Mouse (Mus musculus) kidney, adult 8-10 months (tissue): ENCODE measurements around the gene Calm3.

Source experiments
- DNase-seq, 2 experiments: peaks; one replicate each; pipeline ENCODE4 v3.0.0; 2022

Calm3 gene

DNA sequence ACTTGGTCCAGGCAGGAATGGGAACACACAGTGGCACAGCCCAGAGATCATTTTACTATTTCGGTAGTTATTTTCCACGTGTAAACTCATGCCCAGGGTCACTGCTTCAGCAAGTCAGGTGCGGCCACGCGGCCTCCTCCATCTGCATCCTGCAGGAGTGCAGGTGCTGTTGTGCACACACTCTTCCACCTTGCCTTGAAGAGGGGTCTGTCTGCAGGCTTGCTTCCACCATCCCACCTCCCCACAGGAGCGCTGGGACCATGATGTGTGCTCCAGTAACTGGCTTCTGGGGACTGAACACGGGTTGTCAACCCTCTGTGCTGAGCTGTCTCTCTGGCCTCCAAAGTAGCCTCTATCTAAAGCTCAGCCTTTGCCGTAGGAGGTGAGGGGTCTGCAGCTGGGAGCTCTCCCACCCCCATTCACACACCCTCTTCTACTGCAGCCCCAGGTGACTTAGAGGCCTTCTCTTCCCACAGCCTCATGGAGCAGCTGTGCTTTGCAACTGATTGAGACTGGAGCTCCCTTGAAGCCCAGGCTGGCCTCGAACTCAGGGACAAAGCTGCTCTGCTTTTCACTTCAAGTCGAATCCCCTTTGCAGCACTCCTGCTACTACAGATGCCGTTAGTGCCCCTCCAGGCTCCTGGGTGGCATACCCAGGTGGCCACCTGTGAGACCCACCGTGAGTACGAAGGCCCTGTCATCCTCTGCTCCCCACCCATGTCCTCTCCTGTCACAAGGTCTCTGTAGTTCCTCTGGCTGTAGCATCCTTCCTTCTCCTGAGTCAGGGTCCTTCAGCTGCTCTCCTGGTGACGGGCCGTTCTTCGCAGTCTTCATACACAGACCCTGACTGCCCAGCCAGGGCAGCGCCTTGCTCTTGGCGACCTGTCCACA is 9.2 kb downstream of the Calm3 start:
- no peak for DNase-seq

DNA sequence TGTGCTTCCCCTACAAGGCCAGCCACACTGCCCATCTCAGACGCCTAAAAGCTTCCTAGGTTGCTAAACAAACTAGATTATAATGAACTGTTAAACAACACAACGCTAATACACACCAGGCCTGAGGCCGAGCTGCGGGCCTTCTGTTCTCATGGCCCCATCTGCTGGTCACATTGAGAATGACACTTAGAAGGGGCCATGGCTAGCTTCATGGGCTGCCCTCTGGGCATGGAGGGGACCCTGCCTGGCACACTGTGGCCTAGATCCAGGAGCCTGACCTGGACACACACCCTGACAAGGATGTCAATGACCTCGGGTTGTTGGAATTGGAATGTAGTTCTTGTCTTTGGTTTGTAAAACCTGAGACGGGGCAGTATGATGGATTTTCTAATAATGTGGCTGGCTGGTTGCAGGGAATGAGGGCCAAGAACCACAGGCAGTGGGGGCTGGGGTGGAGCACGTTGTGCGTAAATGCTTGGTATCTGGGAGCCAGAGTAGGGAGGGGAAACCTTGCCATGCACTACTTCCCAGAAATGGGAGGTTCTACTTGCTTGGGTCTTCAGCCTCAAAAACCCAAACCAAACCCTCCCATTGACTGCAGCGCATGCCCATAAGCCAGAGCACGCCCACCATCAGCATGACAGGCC is 10.0 kb downstream of the Calm3 start:
- peak in 1 of 2 experiments; percentile 76 for DNase-seq

DNA sequence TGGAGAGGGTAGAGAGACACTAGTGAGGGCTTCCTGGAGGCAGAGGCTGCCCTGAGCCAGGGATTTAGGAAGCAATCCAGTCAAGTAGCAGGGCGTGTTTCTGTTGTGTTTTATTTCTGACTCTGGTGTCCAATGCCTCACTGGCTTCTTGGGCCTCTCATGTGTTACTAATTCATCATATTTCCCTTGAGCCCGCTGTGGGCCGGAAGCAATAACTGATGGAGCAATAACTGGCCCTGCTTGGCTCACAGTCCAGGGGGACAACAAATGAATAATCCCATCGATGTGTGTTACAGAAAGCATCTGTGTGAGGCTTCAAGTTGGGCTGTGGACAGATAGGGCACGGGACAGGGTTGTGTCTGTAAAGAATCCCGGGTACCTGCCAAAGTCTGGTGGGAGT is 11.6 kb downstream of the Calm3 start:
- no peak for DNase-seq

DNA sequence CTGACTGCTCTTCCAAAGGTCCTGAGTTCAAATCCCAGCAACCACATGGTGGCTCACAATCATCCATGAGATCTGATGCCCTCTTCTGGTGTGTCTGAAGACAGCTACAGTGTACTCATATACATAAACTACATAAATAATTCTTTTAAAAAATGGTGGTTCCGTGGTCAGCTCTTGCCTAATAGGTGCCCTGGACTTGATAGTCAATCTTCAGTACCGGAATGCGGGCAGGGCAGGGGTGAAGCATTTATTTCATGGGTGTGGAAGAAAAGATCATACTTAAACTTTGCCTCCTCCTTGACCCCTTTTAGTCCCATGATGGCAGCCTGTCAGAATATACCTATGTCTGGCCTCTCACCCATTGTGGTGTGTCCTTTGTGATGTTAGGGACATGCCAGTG is 12.0 kb downstream of the Calm3 start:
- DNase-seq: no peak

DNA sequence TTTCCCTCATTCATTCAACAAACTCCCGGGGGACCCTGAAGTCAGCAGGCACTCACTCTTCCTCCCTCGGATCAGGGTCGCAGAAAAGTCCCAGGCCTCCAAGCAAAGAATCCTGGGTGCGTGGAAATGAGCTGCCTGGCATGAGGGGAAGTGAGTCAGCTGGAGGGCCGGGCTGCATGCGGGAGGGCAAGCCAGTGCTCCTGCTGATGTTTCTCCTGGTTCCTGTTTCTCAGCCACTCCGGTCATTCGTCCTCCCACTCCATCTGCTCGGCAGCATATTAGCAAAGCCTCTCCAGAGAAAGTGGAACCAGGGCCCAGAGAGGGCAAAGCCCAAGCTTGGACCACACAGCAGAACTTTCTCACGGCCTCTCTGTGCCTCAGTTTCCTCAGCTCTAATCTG is 14.0 kb downstream of the Calm3 start:
- no peak for DNase-seq

DNA sequence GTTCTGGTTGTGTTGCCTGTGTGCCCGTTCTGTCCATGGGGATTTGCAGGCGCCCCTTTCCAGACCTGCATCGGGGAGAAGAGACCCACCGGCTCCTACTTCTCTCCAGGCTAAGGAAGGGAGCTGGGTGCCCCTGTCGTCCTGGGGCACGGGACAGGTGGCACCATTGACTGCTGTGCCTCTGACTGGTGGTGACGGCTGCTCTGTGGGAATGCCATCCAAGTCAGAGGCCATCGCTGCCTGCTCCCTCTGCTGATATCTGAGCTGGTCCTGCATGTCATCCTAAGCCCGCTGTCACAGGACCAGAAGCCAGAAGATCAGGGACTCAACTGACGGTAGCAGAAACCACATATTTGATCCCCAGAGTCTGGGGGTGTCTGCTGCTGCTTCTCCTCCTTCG is 15.1 kb downstream of the Calm3 start:
- DNase-seq: no peak

DNA sequence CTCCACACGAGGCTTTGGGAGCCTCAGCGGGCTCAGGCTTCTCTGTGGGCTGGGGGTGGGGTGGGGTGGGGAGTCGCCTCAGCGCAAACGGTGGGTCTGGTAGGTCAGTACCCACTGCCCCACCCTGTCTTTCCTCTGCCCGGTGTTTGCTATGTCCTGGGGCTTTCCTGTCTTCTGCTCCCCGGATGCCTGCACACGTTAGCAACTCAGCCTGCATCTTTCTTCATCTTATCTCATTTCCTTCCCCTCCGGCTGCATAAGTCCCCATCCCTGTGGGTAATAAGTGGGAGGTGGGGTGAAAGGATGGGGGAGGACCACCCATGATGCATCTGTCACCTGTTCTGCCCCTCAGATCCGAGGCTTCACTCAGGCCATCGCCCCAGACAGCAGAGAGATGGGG is 15.5 kb downstream of the Calm3 start:
- no peak for DNase-seq

DNA sequence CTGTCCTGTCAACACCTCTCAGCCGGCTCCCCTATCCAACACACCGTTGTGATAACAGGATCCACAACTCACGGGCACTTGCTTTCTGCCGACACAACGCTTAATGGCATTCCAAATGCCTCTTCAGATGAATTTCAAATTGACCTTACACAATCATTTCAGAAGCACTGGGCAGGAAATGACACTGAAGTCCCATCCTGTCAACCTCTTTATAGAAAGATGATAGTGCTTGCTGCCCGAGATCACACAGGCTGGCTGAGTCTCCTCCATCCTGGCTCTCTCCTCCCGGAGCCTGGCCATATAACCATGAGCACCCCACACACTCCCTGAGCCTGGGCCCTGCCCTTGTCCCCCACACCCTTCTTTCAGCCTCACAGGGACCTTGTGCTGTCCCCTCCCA is 16.1 kb downstream of the Calm3 start:
- no peak for DNase-seq

DNA sequence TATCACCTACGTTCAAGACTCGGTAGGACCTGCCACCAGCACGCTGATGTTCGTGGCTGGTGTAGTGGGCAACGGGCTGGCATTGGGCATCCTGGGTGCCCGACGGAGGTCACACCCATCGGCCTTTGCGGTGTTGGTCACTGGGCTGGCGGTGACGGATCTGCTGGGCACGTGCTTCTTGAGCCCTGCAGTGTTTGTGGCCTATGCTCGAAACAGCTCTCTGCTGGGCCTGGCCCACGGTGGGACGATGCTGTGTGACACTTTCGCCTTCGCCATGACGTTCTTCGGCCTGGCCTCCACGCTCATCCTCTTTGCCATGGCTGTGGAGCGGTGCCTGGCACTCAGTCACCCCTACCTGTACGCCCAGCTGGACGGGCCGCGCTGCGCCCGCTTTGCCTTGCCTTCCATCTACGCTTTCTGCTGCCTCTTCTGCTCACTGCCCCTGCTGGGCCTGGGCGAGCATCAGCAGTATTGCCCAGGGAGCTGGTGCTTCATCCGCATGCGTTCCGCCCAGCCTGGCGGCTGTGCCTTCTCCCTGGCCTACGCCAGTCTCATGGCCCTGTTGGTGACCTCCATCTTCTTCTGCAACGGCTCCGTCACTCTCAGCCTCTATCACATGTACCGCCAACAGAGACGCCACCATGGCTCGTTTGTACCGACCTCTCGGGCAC is 16.9 kb downstream of the Calm3 start:
- DNase-seq: no peak

DNA sequence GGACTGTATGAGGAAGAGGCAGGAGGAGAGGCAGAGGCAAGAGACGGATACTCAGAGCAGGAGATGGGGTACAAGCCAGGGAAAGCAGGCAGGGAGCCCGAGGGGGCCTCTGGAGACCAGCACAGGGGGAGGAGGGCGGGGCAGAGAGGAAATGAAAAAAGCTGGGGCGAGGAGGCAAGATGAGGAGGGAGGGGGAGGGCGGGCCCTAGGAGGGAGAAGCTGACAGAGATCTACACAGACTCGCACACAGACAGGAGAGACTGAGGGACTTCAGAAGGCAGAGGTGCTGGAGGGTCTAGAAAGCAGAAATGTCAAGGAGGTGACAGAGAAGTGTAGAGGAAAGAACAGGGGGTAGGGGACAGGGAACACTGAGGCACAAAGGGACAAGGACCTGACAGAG is 17.6 kb downstream of the Calm3 start, which contains the start of gene Ptgir:
Gene Ptgir, plus strand, starts transcription at position 210 of the 400 bp plus-strand sequence.
- no peak for DNase-seq

DNA sequence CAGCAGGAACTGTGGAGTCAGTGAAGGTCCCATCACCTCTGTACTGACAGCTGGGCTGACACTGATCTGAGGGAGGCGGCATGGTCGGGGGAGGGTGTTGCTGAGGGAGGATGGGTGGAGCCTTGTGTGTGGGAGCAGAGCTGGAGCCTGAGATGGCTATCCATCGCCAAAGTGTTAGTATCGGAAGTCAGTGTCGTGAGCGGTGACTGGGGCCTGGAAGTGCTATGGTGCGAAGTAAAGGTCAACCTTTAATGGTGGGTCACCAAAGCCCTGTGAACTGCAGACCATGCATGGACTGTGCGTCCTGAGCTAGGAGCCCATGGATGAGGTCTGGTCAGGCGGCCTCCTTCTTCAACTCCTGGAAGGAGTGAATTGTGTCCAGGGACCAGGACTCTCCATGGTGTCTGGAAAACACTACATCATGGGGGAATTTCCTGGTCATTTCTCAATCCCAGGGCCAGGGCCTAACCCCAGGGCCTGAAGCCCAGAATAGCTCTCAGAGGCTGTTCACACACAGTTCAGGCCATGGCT is 18.4 kb downstream of the Calm3 start:
- DNase-seq: no peak

DNA sequence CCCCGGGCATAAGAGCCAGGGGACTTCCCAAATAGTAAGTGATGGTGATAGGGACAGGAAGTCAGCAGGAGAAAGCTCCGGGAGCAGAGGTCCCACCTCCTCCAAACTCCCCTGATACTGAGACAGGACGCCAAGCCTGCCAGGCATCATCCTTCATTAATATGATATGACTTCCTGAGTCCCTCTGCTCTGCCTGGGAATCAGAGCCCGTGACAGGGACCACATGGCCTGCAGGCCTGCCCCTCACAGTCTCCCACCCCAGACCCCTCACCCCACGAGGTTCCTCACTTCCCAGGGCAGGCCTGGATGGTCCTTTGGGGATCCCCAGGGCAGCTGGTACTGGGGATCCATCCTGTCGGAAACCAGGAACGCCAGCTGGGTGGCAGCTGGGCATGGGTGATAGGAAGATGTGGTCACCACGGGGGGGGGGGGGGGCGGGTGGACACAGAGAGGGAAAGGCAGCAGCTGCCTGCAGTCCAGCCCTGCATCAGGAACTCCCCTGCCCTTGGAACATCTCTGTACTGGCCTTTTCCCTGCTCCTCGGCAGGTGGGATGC is 19.7 kb downstream of the Calm3 start:
- DNase-seq: no peak

DNA sequence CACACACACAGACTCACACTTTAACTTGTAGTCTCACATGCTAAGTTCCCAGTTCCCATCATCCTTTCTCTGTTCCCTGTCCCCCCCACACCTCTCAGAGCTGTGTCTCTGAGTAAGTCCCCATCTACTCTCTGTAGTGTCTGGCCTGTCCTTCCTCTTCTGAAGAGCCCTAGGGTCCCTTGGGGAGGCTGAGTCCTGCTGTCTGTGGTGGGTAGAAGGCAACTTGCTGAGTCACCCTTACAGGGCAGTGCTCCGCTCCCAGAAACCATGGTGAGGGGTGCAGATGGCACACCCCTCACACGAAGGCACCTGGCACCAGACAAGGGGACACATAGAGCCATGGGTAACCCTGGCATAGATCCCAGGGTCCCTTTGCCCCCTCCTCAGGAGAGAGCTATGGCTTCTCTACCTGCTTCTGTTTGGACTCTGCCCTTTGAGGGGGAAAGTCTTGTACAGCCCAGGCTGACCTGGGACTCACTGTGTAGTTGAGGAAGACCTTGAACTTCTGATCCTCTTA is 20.4 kb downstream of the Calm3 start:
- DNase-seq: no peak

DNA sequence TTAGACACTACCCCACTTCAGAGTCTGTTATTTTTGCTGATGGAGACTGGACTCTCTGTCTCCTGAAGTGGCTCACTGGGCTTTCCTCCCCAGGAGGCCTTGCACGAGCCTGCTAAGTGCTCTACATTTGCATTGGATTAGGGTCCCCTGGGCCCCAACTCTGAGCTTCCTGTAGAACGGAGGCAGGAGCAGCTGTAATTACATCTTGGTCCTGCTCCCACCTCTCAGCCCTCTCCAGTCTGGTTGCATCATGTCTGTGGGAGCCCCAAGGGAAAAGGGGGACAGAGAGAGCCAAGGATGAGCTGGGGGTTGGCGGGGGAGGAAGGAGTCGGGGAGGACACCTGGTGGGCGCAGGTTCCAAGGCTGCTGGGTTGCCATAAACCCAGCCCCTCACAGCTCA is 23.4 kb downstream of the Calm3 start:
- no peak for DNase-seq

DNA sequence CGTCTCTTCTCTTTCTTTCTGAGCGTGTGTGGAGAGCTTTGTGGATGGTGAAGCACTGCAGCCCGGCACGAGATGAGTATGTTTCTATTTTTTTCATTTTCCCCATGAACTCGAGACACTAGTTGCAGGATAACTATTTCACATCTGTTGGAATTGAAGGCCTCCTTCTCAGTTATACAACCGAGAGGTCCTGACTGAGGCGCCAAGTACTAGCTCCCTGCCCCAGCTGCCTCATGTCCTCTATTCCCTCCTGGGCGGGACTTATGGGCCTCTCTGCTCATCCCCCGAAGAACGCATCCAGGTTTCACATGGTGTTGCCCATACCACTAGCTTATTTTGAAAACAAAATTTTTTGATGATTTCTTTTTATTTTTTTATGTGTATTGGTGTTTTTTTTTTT is 28.4 kb downstream of the Calm3 start:
- no peak for DNase-seq

DNA sequence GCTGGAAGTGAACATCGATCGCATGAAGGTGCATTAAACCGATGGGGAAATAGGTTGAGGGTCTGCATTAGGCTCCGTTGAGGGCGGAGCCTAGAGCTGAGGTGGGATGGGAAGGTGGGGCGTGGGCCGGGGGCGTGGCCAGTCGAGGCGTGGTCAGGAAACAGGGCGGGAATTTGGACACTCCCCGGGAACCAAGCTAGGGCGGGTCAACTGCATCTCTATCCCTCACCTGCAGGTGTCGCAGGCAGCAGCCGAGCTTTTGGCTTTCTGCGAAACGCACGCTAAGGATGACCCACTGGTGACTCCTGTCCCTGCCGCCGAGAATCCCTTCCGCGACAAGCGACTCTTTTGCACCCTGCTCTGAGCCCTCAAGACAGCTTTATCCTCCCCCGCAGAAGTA is 28.9 kb downstream of the Calm3 start:
- DNase-seq: peak; percentile 56 to 75

DNA sequence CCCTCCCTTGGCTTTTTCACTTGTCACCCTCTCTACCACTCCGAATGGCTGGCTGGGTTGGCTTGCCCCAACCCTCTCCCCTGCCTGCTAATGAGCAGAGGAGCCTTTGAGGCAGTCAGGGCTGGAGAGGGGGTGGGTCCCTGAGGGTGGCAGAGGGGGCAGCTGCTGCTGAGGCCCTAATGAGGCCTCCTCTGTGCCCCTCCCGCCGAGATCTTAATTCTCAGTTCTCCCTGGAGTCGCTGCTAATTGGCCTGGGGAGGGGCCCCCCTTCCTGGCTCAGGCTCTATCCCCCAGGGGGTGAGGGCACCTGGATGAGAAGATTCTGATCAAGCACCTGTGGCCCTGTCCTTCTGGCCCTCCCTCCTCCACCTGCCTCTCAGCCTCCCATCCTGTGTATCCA is 29.6 kb downstream of the Calm3 start:
- no peak for DNase-seq

DNA sequence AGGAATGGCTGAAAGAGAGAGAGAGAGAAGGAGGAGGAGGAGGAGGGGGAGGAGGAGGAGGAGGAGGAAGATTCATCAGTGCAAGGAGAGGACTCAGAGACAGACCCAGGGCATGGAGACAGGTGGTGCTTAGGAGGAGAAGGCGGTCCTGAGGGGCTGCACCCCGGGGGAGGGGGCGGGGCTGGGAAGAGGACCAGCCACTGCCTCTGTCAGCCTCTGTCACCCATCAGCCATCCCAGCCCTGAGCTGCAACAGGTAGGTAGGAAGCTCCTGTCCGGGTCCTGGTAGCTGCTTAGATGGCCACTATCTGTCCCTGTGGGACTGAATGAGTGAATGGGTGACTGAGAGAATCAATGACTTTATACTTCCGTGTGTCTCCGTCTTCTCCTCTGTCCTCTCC is 30.3 kb downstream of the Calm3 start:
- DNase-seq: no peak

DNA sequence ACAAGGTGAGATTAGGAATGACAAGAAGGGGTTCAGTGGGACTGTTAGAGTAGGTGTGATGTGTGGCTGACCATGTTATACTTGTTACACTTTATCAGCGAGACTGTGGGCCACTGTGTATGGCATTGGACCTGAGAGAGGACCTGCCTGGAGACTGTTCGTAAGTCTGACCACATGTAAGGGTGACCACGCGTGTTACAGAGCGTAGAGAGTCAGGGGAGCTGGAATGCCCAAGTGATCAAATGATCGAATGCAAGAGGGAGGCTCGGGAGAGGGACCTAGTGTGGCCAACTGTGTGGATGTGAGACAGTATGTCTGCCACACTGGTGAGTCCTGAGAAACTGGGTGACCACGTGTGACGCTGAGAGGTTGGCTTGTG is 31.6 kb downstream of the Calm3 start:
- no peak for DNase-seq

DNA sequence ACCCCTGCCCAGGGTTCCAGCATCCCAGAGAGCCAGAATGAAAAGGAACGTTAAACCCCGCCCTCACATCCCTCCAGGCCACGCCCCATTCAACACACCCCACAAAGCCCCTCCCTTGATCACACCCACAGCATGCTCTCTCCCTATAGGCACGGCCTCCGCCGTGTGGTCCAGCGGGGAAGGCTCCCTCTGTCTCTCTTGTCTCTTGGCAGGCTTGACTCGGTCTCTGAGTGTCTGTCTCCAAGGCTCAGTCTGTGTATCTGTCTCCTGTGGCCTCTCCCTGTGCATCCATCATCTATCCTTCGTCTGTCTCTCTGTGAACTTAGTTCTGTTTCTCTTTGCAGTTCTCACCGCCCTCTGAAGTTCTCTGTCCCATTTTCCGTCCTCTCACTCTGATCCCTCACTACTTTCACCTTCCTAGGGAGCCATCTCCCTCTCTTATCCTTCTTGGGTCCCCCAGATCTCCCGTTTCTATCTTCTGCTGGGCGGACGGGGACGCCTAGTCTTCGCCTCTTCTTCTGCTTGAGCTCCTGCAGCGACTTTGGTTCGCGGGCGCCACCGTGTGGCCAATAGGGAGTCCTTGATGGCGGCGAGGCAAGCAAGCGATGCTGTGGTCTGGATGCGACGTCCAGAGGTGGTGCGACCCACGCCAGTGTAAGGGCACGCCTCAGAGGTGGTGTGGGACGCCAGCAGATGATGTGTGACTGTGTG is 32.1 kb downstream of the Calm3 start, which contains the start of gene Gng8:
Gene Gng8, plus strand, starts transcription at position 146 of the 711 bp plus-strand sequence.
- DNase-seq: peak; percentile 66 to 84

DNA sequence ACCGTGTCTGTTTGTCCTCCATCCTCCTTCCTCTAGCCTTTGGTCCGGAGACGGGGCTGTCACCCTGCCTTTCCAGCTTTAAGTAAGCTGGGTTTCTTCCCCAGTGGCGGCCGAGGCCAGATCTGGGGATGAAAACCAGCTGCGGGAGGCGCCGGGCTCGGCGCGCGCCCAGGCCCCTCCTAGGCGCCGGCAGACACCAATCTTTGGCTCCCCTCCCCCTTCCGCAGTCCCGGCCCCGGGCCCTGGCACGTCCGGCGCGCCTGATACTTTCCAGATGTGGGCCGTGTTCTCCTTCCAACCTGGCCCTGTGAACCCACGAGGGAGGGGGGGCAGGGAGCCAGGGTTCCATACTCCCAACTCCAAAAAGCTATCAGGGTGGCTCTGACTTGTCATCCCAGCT is 33.0 kb downstream of the Calm3 start:
- peak in 1 of 2 experiments; percentile 37 for DNase-seq

DNA sequence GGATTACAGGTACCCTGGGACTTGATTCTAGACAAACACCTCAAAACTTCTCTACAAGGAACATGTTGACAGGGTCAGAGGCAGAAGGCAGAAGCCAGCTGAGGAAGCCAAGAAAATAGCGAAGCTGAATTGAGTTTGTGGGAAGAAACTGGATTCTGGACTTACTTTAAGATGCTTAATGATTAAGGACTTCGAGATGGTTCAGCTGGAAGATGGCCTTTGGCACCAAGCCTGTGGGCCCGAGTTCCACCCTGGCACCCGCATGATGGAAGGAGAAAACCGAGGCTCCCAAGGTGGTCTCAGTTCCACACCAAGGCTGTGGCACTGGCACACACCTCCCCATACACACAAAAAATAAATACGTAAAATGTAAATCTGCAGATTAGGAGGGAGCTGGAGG is 33.4 kb downstream of the Calm3 start:
- no peak for DNase-seq
